Mouse (Mus musculus): ENCODE results near the gene Lrrc19.

GRCm38 (mm10) chr4:94603031-94603629 is 46.8 kb downstream of the Lrrc19 start, which contains the start of gene Plaa:
- TF ChIP-seq CTCF (conservative IDR thresholded peaks at IDR 0.05; ENCODE audit: low read length) (no peak), POU5F1 (IDR thresholded peaks at IDR 0.05; ENCODE audit: borderline replicate concordance, low read length) (no peak), NANOG (IDR thresholded peaks at IDR 0.05; ENCODE audit: borderline replicate concordance, low read length) (no peak)

Data from E14TG2a.4 (cell line).